Mouse (Mus musculus): ENCODE results near the gene Zfp706. TPM values are rescaled to one million over a fixed set of nuclear protein-coding genes. Genes with fewer than 3 reads are reported as not detected.

The Zfp706 gene
- polyA plus RNA-seq, 1 experiment from 2014 or later = 462 TPM

- H3K4me2 ChIP-seq (ENCODE audit: low read length) = no peak overlapping the region
- H3K9ac ChIP-seq (ENCODE audit: low read length) = no peak overlapping the region
- no peak overlapping the region for H3K4me3 ChIP-seq (ENCODE audit: low read depth, low read length)
- H3K4me1 ChIP-seq (replicated peaks; ENCODE audit: control insufficient read depth, insufficient read depth, low read length) = peaks cover 8% of the 10 kb centered on the region
- H3K27me3 ChIP-seq (replicated peaks; ENCODE audit: control insufficient read depth, insufficient read depth, low read length) = no peaks in the 10 kb centered on the region
- DNase-seq (ENCODE audit: low spot score) = no peak
- ATAC-seq (replicated peaks; ENCODE audit: low FRiP score, low TSS enrichment, low read depth) = no peak
- H3K36me3 ChIP-seq (ENCODE audit: control insufficient read depth, insufficient read depth, low read length) = no peaks in the 10 kb centered on the region
- WGBS = 87% methylated on average over 5 of the region's 5 CpGs
- no peaks in the 10 kb centered on the region for H3K9me3 ChIP-seq (ENCODE audit: control insufficient read depth, low read length)
- H3K27ac ChIP-seq (ENCODE audit: low read depth) = no peak overlapping the region
These were observed 33.6 kb upstream of the Zfp706 start for GRCm38 (mm10) chr15:37041214-37041613.

DNA sequence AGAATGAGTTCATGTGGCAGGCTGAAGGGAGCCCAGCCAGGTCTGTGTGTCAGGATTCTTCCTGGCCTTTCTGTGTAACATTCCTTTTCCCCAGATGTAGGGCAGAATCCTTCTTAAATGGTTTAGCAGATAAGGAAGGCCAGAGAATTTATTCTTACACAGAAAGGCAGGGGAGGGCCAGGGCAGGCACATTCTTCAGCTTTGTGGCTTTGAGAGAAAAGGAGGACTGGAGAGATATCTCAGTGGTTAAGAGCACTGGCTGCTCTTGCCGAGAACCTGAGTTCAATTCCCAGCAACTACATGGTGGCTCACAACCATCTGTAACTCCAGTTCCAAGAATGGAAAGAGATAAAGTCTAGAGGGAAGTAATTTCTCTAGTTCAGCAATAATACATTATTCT lies 31.1 kb upstream of the Zfp706 start:
- DNase-seq (ENCODE audit: low spot score) (no peak), ATAC-seq (replicated peaks; ENCODE audit: low FRiP score, low TSS enrichment, low read depth) (no peak)
- Histone ChIP-seq H3K36me3 (ENCODE audit: control insufficient read depth, insufficient read depth, low read length) (no peaks in the 10 kb centered on the region), H3K27ac (ENCODE audit: low read depth) (no peak overlapping the region), H3K4me1 (replicated peaks; ENCODE audit: control insufficient read depth, insufficient read depth, low read length) (peaks cover 15% of the 10 kb centered on the region), H3K4me3 (ENCODE audit: low read depth, low read length) (no peak overlapping the region), H3K27me3 (replicated peaks; ENCODE audit: control insufficient read depth, insufficient read depth, low read length) (no peaks in the 10 kb centered on the region), H3K9ac (ENCODE audit: low read length) (no peak overlapping the region), H3K9me3 (ENCODE audit: control insufficient read depth, low read length) (no peaks in the 10 kb centered on the region), H3K4me2 (ENCODE audit: low read length) (no peak overlapping the region)
- 53% methylated on average over 1 of the region's 1 CpGs for WGBS

GRCm38 (mm10) chr15:37037704-37038103 lies 30.1 kb upstream of the Zfp706 start:
- 62% methylated on average over 3 of the region's 3 CpGs for WGBS
- Histone ChIP-seq H3K27ac (ENCODE audit: low read depth) (no peak overlapping the region), H3K36me3 (ENCODE audit: control insufficient read depth, insufficient read depth, low read length) (no peaks in the 10 kb centered on the region), H3K4me3 (ENCODE audit: low read depth, low read length) (no peak overlapping the region), H3K9me3 (ENCODE audit: control insufficient read depth, low read length) (no peaks in the 10 kb centered on the region), H3K27me3 (replicated peaks; ENCODE audit: control insufficient read depth, insufficient read depth, low read length) (no peaks in the 10 kb centered on the region), H3K4me1 (replicated peaks; ENCODE audit: control insufficient read depth, insufficient read depth, low read length) (peaks cover 15% of the 10 kb centered on the region), H3K4me2 (ENCODE audit: low read length) (no peak overlapping the region), H3K9ac (ENCODE audit: low read length) (no peak overlapping the region)
- no peak for DNase-seq (ENCODE audit: low spot score)
- ATAC-seq (replicated peaks; ENCODE audit: low FRiP score, low TSS enrichment, low read depth) = no peak

DNA sequence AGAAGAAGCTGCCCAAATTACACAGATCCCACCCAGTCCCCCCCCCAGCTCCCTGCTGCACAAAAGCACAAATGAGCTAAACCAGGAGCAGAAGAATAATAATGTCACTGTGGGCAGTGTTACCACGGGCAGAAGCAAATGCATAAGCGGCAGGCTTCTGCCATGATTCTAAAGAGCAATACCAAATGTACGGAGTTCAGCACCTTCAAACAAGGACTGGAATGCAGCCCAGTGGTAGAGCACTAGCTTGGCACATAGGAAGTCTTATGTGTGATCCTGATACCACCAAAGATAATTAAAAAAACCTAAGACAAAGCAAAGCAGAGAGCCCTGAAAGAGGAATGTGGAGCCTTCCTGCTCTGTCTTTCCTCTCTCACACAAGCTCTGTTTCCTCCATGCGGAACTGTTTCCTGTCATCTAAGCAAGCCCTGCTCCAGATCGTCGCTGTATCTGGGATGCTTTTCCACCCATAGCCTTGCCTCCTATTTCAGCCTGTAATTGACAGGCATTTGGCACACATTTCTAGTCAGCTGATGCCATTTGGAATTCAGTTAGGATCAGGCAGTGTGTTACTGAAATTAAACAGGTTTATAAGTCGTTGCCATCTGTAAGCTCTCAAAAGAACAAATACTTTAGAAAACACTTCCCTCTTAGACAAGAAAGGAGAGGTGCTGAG lies 29.0 kb upstream of the Zfp706 start:
- H3K9me3 ChIP-seq (ENCODE audit: control insufficient read depth, low read length) = no peaks in the 10 kb centered on the region
- peaks cover 18% of the 10 kb centered on the region for H3K4me1 ChIP-seq (replicated peaks; ENCODE audit: control insufficient read depth, insufficient read depth, low read length)
- H3K27me3 ChIP-seq (replicated peaks; ENCODE audit: control insufficient read depth, insufficient read depth, low read length) = no peaks in the 10 kb centered on the region
- H3K9ac ChIP-seq (ENCODE audit: low read length) = no peak overlapping the region
- no peaks in the 10 kb centered on the region for H3K36me3 ChIP-seq (ENCODE audit: control insufficient read depth, insufficient read depth, low read length)
- no peak overlapping the region for H3K4me2 ChIP-seq (ENCODE audit: low read length)
- DNase-seq (ENCODE audit: low spot score) (no peak), ATAC-seq (replicated peaks; ENCODE audit: low FRiP score, low TSS enrichment, low read depth) (no peak)
- H3K4me3 ChIP-seq (ENCODE audit: low read depth, low read length) = no peak overlapping the region
- peak overlapping the region; percentile 0; the same call in 1 of the 2 replicates for H3K27ac ChIP-seq (ENCODE audit: low read depth)
- WGBS = 31% methylated on average over 7 of the region's 7 CpGs

DNA sequence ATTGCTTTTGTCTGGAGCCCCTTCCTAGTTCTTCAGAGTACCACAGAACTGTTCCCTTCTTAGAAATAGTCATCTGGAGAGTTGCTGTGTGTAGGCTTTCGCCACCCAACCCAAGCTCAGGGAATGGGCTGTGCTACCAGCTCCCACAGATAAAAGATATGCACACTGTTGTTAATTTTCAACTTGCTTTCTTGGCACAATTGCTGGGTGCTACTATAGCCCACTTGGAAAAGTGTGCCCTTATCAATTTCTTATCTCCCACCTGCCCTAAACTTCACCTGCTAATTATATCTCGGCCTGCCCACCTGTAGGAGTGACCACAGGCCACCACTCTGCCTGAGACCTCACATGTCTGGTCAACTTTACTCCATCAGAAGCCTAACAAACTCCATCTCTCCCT lies 26.6 kb upstream of the Zfp706 start:
- DNase-seq (ENCODE audit: low spot score) (no peak), ATAC-seq (replicated peaks; ENCODE audit: low FRiP score, low TSS enrichment, low read depth) (no peak)
- no peaks in the 10 kb centered on the region for H3K27me3 ChIP-seq (replicated peaks; ENCODE audit: control insufficient read depth, insufficient read depth, low read length)
- H3K4me3 ChIP-seq (ENCODE audit: low read depth, low read length) = no peak overlapping the region
- H3K9ac ChIP-seq (ENCODE audit: low read length) = no peak overlapping the region
- WGBS = 70% methylated on average over 2 of the region's 2 CpGs
- no peak overlapping the region for H3K4me2 ChIP-seq (ENCODE audit: low read length)
- no peaks in the 10 kb centered on the region for H3K36me3 ChIP-seq (ENCODE audit: control insufficient read depth, insufficient read depth, low read length)
- no peaks in the 10 kb centered on the region for H3K9me3 ChIP-seq (ENCODE audit: control insufficient read depth, low read length)
- no peak overlapping the region for H3K27ac ChIP-seq (ENCODE audit: low read depth)
- peaks cover 26% of the 10 kb centered on the region for H3K4me1 ChIP-seq (replicated peaks; ENCODE audit: control insufficient read depth, insufficient read depth, low read length)

DNA sequence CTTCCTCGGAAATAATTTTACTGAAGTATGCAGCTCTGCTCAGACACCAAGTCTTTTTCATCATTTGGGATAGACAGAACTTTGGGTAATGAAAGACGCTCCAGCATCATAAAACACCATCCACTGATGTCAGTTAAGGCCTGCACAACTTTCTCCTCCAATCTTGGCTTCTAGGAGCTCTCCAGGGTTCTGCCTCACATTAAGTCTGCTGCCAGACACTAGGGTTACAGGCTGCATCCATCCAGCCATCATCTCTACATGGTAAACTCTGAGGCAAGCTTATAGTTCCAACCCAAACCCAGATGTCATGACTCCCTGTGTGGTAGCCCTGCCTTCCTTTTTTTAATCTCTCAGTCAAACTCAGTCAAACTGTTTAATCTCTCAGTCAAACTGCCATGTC lies 25.9 kb upstream of the Zfp706 start:
- no peaks in the 10 kb centered on the region for H3K9me3 ChIP-seq (ENCODE audit: control insufficient read depth, low read length)
- H3K27me3 ChIP-seq (replicated peaks; ENCODE audit: control insufficient read depth, insufficient read depth, low read length) = no peaks in the 10 kb centered on the region
- H3K9ac ChIP-seq (ENCODE audit: low read length) = no peak overlapping the region
- peaks cover 26% of the 10 kb centered on the region for H3K4me1 ChIP-seq (replicated peaks; ENCODE audit: control insufficient read depth, insufficient read depth, low read length)
- no peak for ATAC-seq (replicated peaks; ENCODE audit: low FRiP score, low TSS enrichment, low read depth)
- no peak overlapping the region for H3K4me2 ChIP-seq (ENCODE audit: low read length)
- no peak overlapping the region for H3K27ac ChIP-seq (ENCODE audit: low read depth)
- no peaks in the 10 kb centered on the region for H3K36me3 ChIP-seq (ENCODE audit: control insufficient read depth, insufficient read depth, low read length)
- DNase-seq (ENCODE audit: low spot score) = no peak
- H3K4me3 ChIP-seq (ENCODE audit: low read depth, low read length) = no peak overlapping the region
- 82% methylated on average over 2 of the region's 2 CpGs for WGBS

DNA sequence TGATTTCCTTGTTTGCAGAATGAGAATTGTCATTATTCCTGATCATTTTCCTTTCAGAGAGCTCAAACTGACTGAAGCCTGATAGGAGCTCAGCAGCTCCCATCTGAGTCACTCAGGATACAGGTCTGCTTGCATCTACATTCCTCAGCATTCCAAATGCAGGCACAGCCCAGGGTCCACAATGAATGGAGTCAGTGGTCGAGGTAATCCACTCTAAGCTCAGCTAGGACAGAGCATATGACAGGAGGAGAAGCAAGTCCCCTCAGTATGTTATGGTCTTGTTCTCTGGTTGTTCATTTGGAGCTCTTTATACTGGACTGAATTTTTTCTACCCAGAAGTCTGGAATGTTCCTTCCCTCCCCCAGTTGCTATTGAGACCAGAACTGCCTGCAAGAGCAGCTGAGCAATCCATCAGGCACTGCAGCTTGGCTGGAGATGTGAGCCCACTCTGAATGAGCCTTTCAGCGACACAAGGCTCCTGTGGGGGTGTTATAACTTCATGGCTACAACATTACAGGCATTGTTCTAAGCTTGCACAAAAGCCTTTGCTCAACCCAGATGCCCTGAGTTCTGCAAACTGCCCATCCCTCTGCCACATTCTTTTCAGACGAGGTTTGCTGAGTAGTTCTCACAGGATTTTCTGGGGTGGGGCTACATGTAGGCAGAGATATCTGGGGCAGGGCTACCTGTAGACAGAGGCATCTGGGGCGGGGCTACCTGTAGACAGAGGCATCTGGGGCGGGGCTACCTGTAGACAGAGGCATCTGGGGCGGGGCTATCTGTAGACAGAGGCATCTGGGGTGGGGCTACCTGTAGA lies 24.0 kb upstream of the Zfp706 start:
- no peaks in the 10 kb centered on the region for H3K27me3 ChIP-seq (replicated peaks; ENCODE audit: control insufficient read depth, insufficient read depth, low read length)
- H3K4me2 ChIP-seq (ENCODE audit: low read length) = no peak overlapping the region
- H3K4me1 ChIP-seq (replicated peaks; ENCODE audit: control insufficient read depth, insufficient read depth, low read length) = peaks cover 20% of the 10 kb centered on the region
- H3K9ac ChIP-seq (ENCODE audit: low read length) = no peak overlapping the region
- no peaks in the 10 kb centered on the region for H3K36me3 ChIP-seq (ENCODE audit: control insufficient read depth, insufficient read depth, low read length)
- peak overlapping the region; percentile 47; the same call in 1 of the 2 replicates for H3K27ac ChIP-seq (ENCODE audit: low read depth)
- H3K9me3 ChIP-seq (ENCODE audit: control insufficient read depth, low read length) = no peaks in the 10 kb centered on the region
- peak; percentile 74 for ATAC-seq (replicated peaks; ENCODE audit: low FRiP score, low TSS enrichment, low read depth)
- no peak overlapping the region for H3K4me3 ChIP-seq (ENCODE audit: low read depth, low read length)
- 32% methylated on average over 6 of the region's 6 CpGs for WGBS
- peak; percentile 65 for DNase-seq (ENCODE audit: low spot score)

DNA sequence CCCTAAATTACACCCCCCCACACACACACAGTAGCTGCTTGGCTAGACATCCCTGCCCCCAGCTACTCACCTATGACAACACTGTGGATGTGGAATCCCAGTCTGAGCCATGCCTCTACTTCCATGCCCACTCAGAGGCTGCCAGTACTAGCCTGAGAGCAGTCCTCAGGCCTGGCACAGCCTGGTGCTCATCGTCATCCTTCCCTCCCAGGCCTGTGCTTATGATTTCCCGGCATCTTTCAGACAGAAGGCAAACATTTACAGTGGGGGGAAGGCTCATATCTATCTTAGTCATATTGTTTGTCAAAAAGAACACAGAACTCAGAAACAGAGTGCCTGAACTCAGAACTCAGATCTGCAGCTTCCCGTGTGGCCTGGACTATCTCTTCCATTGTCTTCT lies 23.4 kb upstream of the Zfp706 start:
- no peaks in the 10 kb centered on the region for H3K36me3 ChIP-seq (ENCODE audit: control insufficient read depth, insufficient read depth, low read length)
- H3K4me1 ChIP-seq (replicated peaks; ENCODE audit: control insufficient read depth, insufficient read depth, low read length) = peaks cover 15% of the 10 kb centered on the region; the same call in 1 of the 2 replicates
- no peaks in the 10 kb centered on the region for H3K27me3 ChIP-seq (replicated peaks; ENCODE audit: control insufficient read depth, insufficient read depth, low read length)
- no peak overlapping the region; the same call in 1 of the 2 replicates for H3K27ac ChIP-seq (ENCODE audit: low read depth)
- H3K9ac ChIP-seq (ENCODE audit: low read length) = no peak overlapping the region
- DNase-seq (ENCODE audit: low spot score) (no peak), ATAC-seq (replicated peaks; ENCODE audit: low FRiP score, low TSS enrichment, low read depth) (no peak)
- no peaks in the 10 kb centered on the region for H3K9me3 ChIP-seq (ENCODE audit: control insufficient read depth, low read length)
- 28% methylated on average over 3 of the region's 3 CpGs for WGBS
- no peak overlapping the region for H3K4me2 ChIP-seq (ENCODE audit: low read length)
- no peak overlapping the region for H3K4me3 ChIP-seq (ENCODE audit: low read depth, low read length)
